Mouse (Mus musculus) megakaryocyte, embryonic 14.5 days (primary cell): ENCODE results near the gene Cd200r1.

ENCODE experiments used
- FLI1 ChIP-seq: IDR thresholded peaks from 2 replicates; pipeline ENCODE4 v1.6.1; 2012; ENCODE audit warnings: low read length, inconsistent platforms, mixed read lengths
- GATA1 ChIP-seq: IDR thresholded peaks from 3 replicates; pipeline ENCODE4 v1.6.1; 2012; ENCODE audit warnings: mixed read lengths, low read length, inconsistent platforms, borderline replicate concordance

GRCm38 (mm10) chr16:44786934-44787333 lies 21.4 kb downstream of the Cd200r1 start:
- no peak for TF ChIP-seq GATA1
- TF ChIP-seq FLI1: no peak
